Mouse (Mus musculus) kidney, postnatal 0 days (tissue): ENCODE results near the gene Zfp719. TPM values are rescaled to one million over a fixed set of nuclear protein-coding genes. Genes with fewer than 3 reads are reported as not detected.

Experiments
- ATAC-seq: fragments of 200-750 bp; cut with Nextera tagmentation; replicated peaks from 2 replicates; pipeline ENCODE4 v1.8.0; 2017; ENCODE audit warnings: low read depth, moderate number of reproducible peaks, moderate TSS enrichment, moderate library complexity; ENCODE audit not compliant: low FRiP score
- DNase-seq: peaks from one replicate; pipeline ENCODE4 v3.0.0-alpha.2; 2016; ENCODE audit warnings: low spot score
- H3K27ac ChIP-seq: fragments of 300-500 bp; sonication (generic); 2 replicates; pipeline ENCODE4 v1.5.1; 2014; ENCODE audit warnings: mild to moderate bottlenecking
- H3K27me3 ChIP-seq: fragments of 300-500 bp; sonication (generic); 2 replicates; pipeline ENCODE4 v1.6.1; 2014; ENCODE audit warnings: low read length, mixed read lengths; ENCODE audit not compliant: insufficient read depth
- H3K36me3 ChIP-seq: fragments of 300-500 bp; sonication (generic); 2 replicates; pipeline ENCODE4 v1.6.1; 2014; ENCODE audit warnings: low read length, mixed read lengths; ENCODE audit not compliant: insufficient read depth
- H3K4me1 ChIP-seq: fragments of 300-500 bp; sonication (generic); replicated peaks from 2 replicates; pipeline ENCODE4 v1.6.1; 2014; ENCODE audit warnings: antibody characterized with exemption, low read length, mixed read lengths; ENCODE audit not compliant: insufficient read depth
- H3K4me2 ChIP-seq: fragments of 300-500 bp; sonication (generic); 2 replicates; pipeline ENCODE4 v1.6.1; 2014; ENCODE audit warnings: mild to moderate bottlenecking, low read length, moderate library complexity, mixed read lengths
- H3K4me3 ChIP-seq: fragments of 300-500 bp; sonication (generic); replicated peaks from 2 replicates; pipeline ENCODE4 v1.5.1; 2014; ENCODE audit warnings: low read depth, low read length
- H3K9ac ChIP-seq: fragments of 300-500 bp; sonication (generic); 2 replicates; pipeline ENCODE4 v1.6.1; 2014; ENCODE audit warnings: low read depth, low read length
- H3K9me3 ChIP-seq: fragments of 300-500 bp; sonication (generic); replicated peaks from 2 replicates; pipeline ENCODE4 v1.6.1; 2016; ENCODE audit warnings: low read length, inconsistent platforms, mixed read lengths
- CTCF ChIP-seq: IDR thresholded peaks from 2 replicates; pipeline ENCODE4 v1.5.1; 2016; ENCODE audit warnings: antibody characterized with exemption, low read depth, mild to moderate bottlenecking, moderate library complexity
- WGBS: fragments of 180-500 bp; shearing (Covaris S2); extraction: QIAGEN DNeasy Blood & Tissue Kit; methylation state at CpG from one replicate; pipeline ENCODE4 v1.1.7; 2014; 5-methylcytosine and 5-hydroxymethylcytosine counted together
- polyA plus RNA-seq: library from polyadenylated mRNA; unstranded; fragments of >200 nt; fragmentation: Nextera tagmentation; extraction: Ambion mirVana; gene quantifications from 2 replicates; pipeline ENCODE4 v1.2.1, GENCODE M21; 2015

The Zfp719 gene
- polyA plus RNA-seq, 1 experiment from 2014 or later = 7.8 TPM

- no peaks in the 10 kb centered on the region for H3K36me3 ChIP-seq
- H3K4me3 ChIP-seq = no peak overlapping the region
- H3K27me3 ChIP-seq = no peaks in the 10 kb centered on the region
- no peak for DNase-seq
- no peak overlapping the region for H3K9ac ChIP-seq
- WGBS = 84% methylated on average over 1 of the region's 1 CpGs
- H3K9me3 ChIP-seq = no peaks in the 10 kb centered on the region
- ATAC-seq = no peak
- no peak overlapping the region for H3K27ac ChIP-seq
- H3K4me1 ChIP-seq = no peaks in the 10 kb centered on the region
- TF ChIP-seq CTCF = no peak
- no peak overlapping the region for H3K4me2 ChIP-seq
Measured at GRCm38 (mm10) chr7:43637118-43637517, 57.7 kb downstream of the Zfp719 start.

DNA sequence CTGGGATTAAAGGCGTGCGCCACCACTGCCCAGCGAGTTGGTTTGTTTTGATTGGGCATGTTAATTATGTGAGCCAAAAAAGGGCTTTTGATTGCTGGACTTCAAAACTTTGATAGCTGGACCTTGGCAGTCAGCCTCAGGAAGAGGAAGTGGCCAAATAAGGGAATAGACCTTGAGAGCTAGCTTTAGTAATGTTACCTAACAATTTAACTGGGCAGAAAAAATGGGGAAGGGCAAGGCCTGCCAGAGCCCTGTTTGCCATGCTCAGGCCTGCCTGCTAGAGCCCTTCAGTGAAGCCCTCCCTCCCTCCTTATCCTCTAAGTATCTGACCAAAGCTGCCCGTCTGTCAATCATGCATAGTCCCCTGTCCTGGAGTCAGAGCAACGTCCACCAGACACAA lies 63.2 kb downstream of the Zfp719 start:
- Histone ChIP-seq H3K27ac (no peak overlapping the region), H3K27me3 (no peaks in the 10 kb centered on the region), H3K4me1 (no peaks in the 10 kb centered on the region), H3K36me3 (no peaks in the 10 kb centered on the region), H3K4me2 (no peak overlapping the region), H3K9me3 (no peaks in the 10 kb centered on the region), H3K9ac (no peak overlapping the region), H3K4me3 (no peak overlapping the region)
- WGBS = 80% methylated on average over 5 of the region's 5 CpGs
- no peak for TF ChIP-seq CTCF
- DNase-seq (no peak), ATAC-seq (no peak)

Other genes starting within 250 kb of the Zfp719 start
- not detected in 2 replicates for gene Siglecf, start 228.3 kb upstream of the Zfp719 start, polyA plus RNA-seq
- 2.1 and 2.3 TPM in 2 replicates for gene Siglecg, start 171.4 kb upstream of the Zfp719 start, polyA plus RNA-seq
- gene Lim2, start 151.9 kb upstream of the Zfp719 start, polyA plus RNA-seq = not detected in 2 replicates
- 0.20 and 0.49 TPM in 2 replicates for gene Nkg7, start 142.5 kb upstream of the Zfp719 start, polyA plus RNA-seq
- gene Cldnd2, start 138.8 kb upstream of the Zfp719 start, polyA plus RNA-seq = 0.18 TPM in 1 of 2 replicates, not detected in the other
- 575 and 604 TPM in 2 replicates for gene Etfb, start 135.5 kb upstream of the Zfp719 start, polyA plus RNA-seq
- 0.24 and 0.29 TPM in 2 replicates for gene Gm45233, start 135.5 kb upstream of the Zfp719 start, polyA plus RNA-seq
- gene Vsig10l, start 116.5 kb upstream of the Zfp719 start, polyA plus RNA-seq = 4.7 and 6.7 TPM in 2 replicates
- 0.25 and 0.29 TPM in 2 replicates for gene Iglon5, start 89.5 kb upstream of the Zfp719 start, polyA plus RNA-seq
- gene 4931406B18Rik, start 73.7 kb upstream of the Zfp719 start, polyA plus RNA-seq = not detected in 2 replicates
- 0.75 and 1.2 TPM in 2 replicates for gene Cd33, start 35.2 kb upstream of the Zfp719 start, polyA plus RNA-seq
- gene Zfp658, start 17.4 kb upstream of the Zfp719 start, polyA plus RNA-seq = 1.8 and 2.1 TPM in 2 replicates
- gene Zfp819, start 27.6 kb downstream of the Zfp719 start, polyA plus RNA-seq = 0.08 TPM in 1 of 2 replicates, not detected in the other
- gene Ceacam18, start 55.1 kb downstream of the Zfp719 start, polyA plus RNA-seq = not detected in 2 replicates
- 0.59 and 0.68 TPM in 2 replicates for gene Siglece, start 80.6 kb downstream of the Zfp719 start, polyA plus RNA-seq
- 12.5 and 13.5 TPM in 2 replicates for gene Ctu1, start 92.4 kb downstream of the Zfp719 start, polyA plus RNA-seq
- gene Klk14, start 110.8 kb downstream of the Zfp719 start, polyA plus RNA-seq = not detected in 2 replicates
- gene Klk13, start 133.0 kb downstream of the Zfp719 start, polyA plus RNA-seq = 0.14 and 0.17 TPM in 2 replicates
- gene Klk12, start 189.3 kb downstream of the Zfp719 start, polyA plus RNA-seq = not detected in 2 replicates
- gene Klk11, start 195.0 kb downstream of the Zfp719 start, polyA plus RNA-seq = 0.18 TPM in 1 of 2 replicates, not detected in the other
- 0.46 and 0.51 TPM in 2 replicates for gene Klk10, start 201.4 kb downstream of the Zfp719 start, polyA plus RNA-seq
- gene Klk9, start 212.3 kb downstream of the Zfp719 start, polyA plus RNA-seq = 0.08 and 0.18 TPM in 2 replicates
- 23.1 and 26.8 TPM in 2 replicates for gene Klk8, start 218.0 kb downstream of the Zfp719 start, polyA plus RNA-seq
- gene Klk7, start 231.7 kb downstream of the Zfp719 start, polyA plus RNA-seq = 0.14 TPM in 1 of 2 replicates, not detected in the other
- gene Klk6, start 244.9 kb downstream of the Zfp719 start, polyA plus RNA-seq = not detected in 2 replicates